Mouse (Mus musculus): ENCODE measurements around the gene Gsta4. TPM values are rescaled to one million over a fixed set of nuclear protein-coding genes. Genes with fewer than 3 reads are reported as not detected.

Gene Gsta4
- total and polyA plus RNA-seq, 2 experiments = 46.5 to 137 TPM

DNA sequence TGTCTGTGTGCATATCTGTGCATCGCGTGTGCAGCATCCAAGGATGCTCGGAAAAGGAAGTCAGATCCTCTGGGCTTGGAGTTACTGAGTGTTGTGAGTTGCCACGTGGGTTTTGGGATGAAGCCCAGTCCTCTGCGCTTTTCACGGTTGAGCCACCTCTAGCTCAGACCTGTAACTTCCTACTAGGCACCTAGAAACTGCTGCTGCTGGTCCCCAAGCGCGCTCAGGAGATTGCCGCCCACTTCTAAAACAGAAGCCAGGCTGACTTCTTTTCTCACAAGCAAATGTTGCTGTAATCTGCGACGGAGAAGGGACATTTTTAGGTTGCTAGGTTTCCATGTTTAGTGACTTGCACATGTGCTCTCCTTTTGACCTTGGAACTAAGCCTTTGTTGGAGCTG, 12.5 kb downstream of the Gsta4 start:
- peaks cover 3% of the 10 kb centered on the region; the same call in 1 of the 2 replicates for H3K4me1 ChIP-seq (ENCODE audit: control insufficient read depth, insufficient read depth, low read length)
- H3K79me2 ChIP-seq (ENCODE audit: control insufficient read depth, insufficient read depth, low read length) = no peaks in the 10 kb centered on the region; the same call in 1 of the 2 replicates
- H3K4me3 ChIP-seq (ENCODE audit: insufficient read depth, low read depth, low read length) = no peak overlapping the region
- DNase-seq (ENCODE audit: extremely low read depth, low read depth, low spot score) = no peak
- H3K9ac ChIP-seq (ENCODE audit: low read depth, low read length) = no peak overlapping the region
- WGBS = 80% methylated on average over 11 of the region's 11 CpGs
- H3K27ac ChIP-seq (replicated peaks; ENCODE audit: insufficient read depth, low read depth, low read length) = no peak overlapping the region
- H3K36me3 ChIP-seq (ENCODE audit: control insufficient read depth, insufficient read depth, low read length) = peaks cover 3% of the 10 kb centered on the region
- TF ChIP-seq CTCF (IDR thresholded peaks at IDR 0.05; ENCODE audit: low read depth, low read length) (no peak), POLR2A (IDR thresholded peaks at IDR 0.05; ENCODE audit: extremely low read depth, insufficient read depth, low read length) (no peak)
- H3K27me3 ChIP-seq (ENCODE audit: control insufficient read depth, insufficient read depth, low read length) = no peaks in the 10 kb centered on the region

DNA sequence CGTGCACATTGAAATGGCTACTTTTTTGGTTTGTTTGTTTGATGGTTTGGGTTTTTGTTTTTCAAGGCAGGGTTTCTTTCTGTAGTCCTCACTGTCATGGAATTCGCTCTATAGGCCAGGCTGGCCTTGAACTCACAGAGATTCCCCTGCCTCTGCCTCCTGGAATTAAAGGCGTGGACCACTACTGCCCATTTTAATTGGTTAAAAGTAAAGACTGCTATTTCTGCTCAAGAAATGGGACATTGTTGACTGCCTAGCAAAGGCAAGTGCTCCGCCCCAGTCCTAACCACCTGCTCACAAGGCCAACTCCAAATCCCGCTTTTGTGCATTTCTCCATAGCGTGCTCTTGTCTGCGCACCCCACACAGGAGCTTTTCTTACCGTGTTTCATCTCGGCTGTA, 15.2 kb downstream of the Gsta4 start:
- H3K27me3 ChIP-seq (ENCODE audit: control insufficient read depth, insufficient read depth, low read length) = no peaks in the 10 kb centered on the region
- no peak for DNase-seq (ENCODE audit: extremely low read depth, low read depth, low spot score)
- no peak overlapping the region for H3K4me3 ChIP-seq (ENCODE audit: insufficient read depth, low read depth, low read length)
- H3K27ac ChIP-seq (replicated peaks; ENCODE audit: insufficient read depth, low read depth, low read length) = no peak overlapping the region
- H3K79me2 ChIP-seq (ENCODE audit: control insufficient read depth, insufficient read depth, low read length) = no peaks in the 10 kb centered on the region; the same call in 1 of the 2 replicates
- TF ChIP-seq POLR2A (IDR thresholded peaks at IDR 0.05; ENCODE audit: extremely low read depth, insufficient read depth, low read length) = no peak
- TF ChIP-seq CTCF (IDR thresholded peaks at IDR 0.05; ENCODE audit: low read depth, low read length) = no peak
- 98% methylated on average over 9 of the region's 9 CpGs for WGBS
- peaks cover 1% of the 10 kb centered on the region; the same call in 1 of the 2 replicates for H3K4me1 ChIP-seq (ENCODE audit: control insufficient read depth, insufficient read depth, low read length)
- no peak overlapping the region for H3K9ac ChIP-seq (ENCODE audit: low read depth, low read length)
- H3K36me3 ChIP-seq (ENCODE audit: control insufficient read depth, insufficient read depth, low read length) = peaks cover 3% of the 10 kb centered on the region

DNA sequence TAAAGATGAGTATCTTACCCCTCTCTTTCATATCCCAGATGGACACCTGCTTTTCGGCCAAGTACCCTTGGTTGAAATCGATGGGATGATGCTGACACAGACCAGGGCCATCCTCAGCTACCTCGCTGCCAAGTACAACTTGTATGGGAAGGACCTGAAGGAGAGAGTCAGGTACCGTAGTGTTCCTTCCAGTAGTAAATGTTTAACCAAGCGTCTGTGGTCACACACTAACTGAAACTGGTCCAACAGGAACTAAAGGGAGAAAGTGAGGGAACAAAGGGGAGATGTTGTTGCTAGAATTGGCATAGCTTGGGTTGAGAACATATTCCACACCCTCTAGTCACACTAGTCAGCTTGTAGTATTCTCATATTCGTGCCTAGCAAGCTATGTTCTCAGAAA, 21.6 kb downstream of the Gsta4 start:
- Histone ChIP-seq H3K4me1 (ENCODE audit: control insufficient read depth, insufficient read depth, low read length) (peaks cover 4% of the 10 kb centered on the region; the same call in 1 of the 2 replicates), H3K9ac (ENCODE audit: low read depth, low read length) (no peak overlapping the region), H3K36me3 (ENCODE audit: control insufficient read depth, insufficient read depth, low read length) (peaks cover 12% of the 10 kb centered on the region), H3K4me3 (ENCODE audit: insufficient read depth, low read depth, low read length) (no peak overlapping the region), H3K27ac (replicated peaks; ENCODE audit: insufficient read depth, low read depth, low read length) (no peak overlapping the region), H3K79me2 (ENCODE audit: control insufficient read depth, insufficient read depth, low read length) (no peaks in the 10 kb centered on the region), H3K27me3 (ENCODE audit: control insufficient read depth, insufficient read depth, low read length) (no peaks in the 10 kb centered on the region)
- WGBS = 60% methylated on average over 6 of the region's 6 CpGs
- TF ChIP-seq POLR2A (IDR thresholded peaks at IDR 0.05; ENCODE audit: extremely low read depth, insufficient read depth, low read length) = no peak
- TF ChIP-seq CTCF (IDR thresholded peaks at IDR 0.05; ENCODE audit: low read depth, low read length) = no peak
- peak; percentile 75 for DNase-seq (ENCODE audit: extremely low read depth, low read depth, low spot score)

DNA sequence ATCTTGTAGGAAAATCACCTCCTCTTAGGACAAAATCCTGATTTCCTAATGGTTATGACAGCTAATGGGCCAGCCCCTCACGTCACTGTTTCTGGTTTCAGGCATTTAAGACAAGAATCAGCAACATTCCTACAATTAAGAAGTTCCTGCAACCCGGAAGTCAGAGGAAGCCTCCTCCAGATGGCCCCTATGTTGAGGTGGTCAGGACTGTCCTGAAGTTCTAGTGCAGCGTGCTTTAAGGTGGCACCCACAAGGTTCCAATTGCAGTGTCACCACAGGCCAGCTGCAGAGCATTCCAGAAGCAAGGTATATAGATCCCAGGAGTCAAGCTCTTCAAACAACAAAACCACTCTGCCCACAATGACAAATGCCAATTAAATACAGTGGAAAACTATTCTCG, 26.4 kb downstream of the Gsta4 start:
- no peak overlapping the region for H3K27ac ChIP-seq (replicated peaks; ENCODE audit: insufficient read depth, low read depth, low read length)
- H3K79me2 ChIP-seq (ENCODE audit: control insufficient read depth, insufficient read depth, low read length) = no peaks in the 10 kb centered on the region
- peaks cover 16% of the 10 kb centered on the region for H3K36me3 ChIP-seq (ENCODE audit: control insufficient read depth, insufficient read depth, low read length)
- TF ChIP-seq CTCF (IDR thresholded peaks at IDR 0.05; ENCODE audit: low read depth, low read length) (no peak), POLR2A (IDR thresholded peaks at IDR 0.05; ENCODE audit: extremely low read depth, insufficient read depth, low read length) (no peak)
- no peak overlapping the region for H3K9ac ChIP-seq (ENCODE audit: low read depth, low read length)
- peaks cover 7% of the 10 kb centered on the region; the same call in 1 of the 2 replicates for H3K4me1 ChIP-seq (ENCODE audit: control insufficient read depth, insufficient read depth, low read length)
- H3K27me3 ChIP-seq (ENCODE audit: control insufficient read depth, insufficient read depth, low read length) = no peaks in the 10 kb centered on the region
- no peak overlapping the region for H3K4me3 ChIP-seq (ENCODE audit: insufficient read depth, low read depth, low read length)
- DNase-seq (ENCODE audit: extremely low read depth, low read depth, low spot score) = no peak
- 75% methylated on average over 4 of the region's 4 CpGs for WGBS

DNA sequence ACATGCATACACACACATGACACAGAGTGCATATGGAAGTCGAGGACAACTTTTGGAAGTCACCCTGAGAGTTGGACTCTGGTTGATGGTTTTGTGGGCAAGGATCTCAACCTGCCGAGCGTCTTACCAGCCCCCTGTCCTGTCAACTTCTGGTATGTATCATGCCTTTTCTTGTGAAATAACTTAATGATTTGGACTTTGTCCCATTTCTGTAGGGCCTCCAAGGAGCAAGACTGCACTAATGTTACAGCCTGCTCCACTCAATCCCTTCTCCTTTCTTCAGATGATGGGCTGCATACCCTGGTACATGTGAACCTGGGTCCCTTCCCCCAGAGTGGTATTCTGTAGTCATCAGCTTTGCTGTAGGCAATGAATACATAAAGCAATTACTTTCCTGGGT, 27.5 kb downstream of the Gsta4 start:
- peaks cover 14% of the 10 kb centered on the region for H3K36me3 ChIP-seq (ENCODE audit: control insufficient read depth, insufficient read depth, low read length)
- TF ChIP-seq CTCF (IDR thresholded peaks at IDR 0.05; ENCODE audit: low read depth, low read length) (no peak), POLR2A (IDR thresholded peaks at IDR 0.05; ENCODE audit: extremely low read depth, insufficient read depth, low read length) (no peak)
- H3K4me3 ChIP-seq (ENCODE audit: insufficient read depth, low read depth, low read length) = no peak overlapping the region
- H3K4me1 ChIP-seq (ENCODE audit: control insufficient read depth, insufficient read depth, low read length) = peaks cover 3% of the 10 kb centered on the region; the same call in 1 of the 2 replicates
- no peak overlapping the region for H3K27ac ChIP-seq (replicated peaks; ENCODE audit: insufficient read depth, low read depth, low read length)
- H3K27me3 ChIP-seq (ENCODE audit: control insufficient read depth, insufficient read depth, low read length) = no peaks in the 10 kb centered on the region
- DNase-seq (ENCODE audit: extremely low read depth, low read depth, low spot score) = no peak
- H3K9ac ChIP-seq (ENCODE audit: low read depth, low read length) = no peak overlapping the region
- H3K79me2 ChIP-seq (ENCODE audit: control insufficient read depth, insufficient read depth, low read length) = no peaks in the 10 kb centered on the region
- 97% methylated on average over 3 of the region's 3 CpGs for WGBS

DNA sequence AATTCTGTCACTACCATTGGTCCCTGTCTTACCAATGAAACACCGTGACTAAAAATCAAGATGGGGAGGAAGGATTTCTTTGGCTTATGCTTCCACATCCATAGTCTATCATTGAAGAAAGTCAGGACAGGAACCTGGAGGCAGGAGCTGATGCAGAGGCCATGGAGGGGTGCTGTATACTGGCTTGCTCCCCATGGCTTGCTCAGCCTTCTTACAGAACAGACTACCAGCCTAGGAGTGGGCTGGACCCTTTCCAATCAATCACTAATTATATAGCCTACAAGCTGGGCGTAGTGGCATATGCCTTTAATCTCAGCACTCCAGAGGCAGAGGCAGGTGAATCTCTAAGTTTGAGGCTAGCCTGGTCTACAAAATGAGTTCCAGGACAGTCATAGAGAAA, 28.2 kb downstream of the Gsta4 start:
- no peaks in the 10 kb centered on the region for H3K27me3 ChIP-seq (ENCODE audit: control insufficient read depth, insufficient read depth, low read length)
- no peak overlapping the region for H3K4me3 ChIP-seq (ENCODE audit: insufficient read depth, low read depth, low read length)
- no peak for DNase-seq (ENCODE audit: extremely low read depth, low read depth, low spot score)
- TF ChIP-seq CTCF (IDR thresholded peaks at IDR 0.05; ENCODE audit: low read depth, low read length) (no peak), POLR2A (IDR thresholded peaks at IDR 0.05; ENCODE audit: extremely low read depth, insufficient read depth, low read length) (no peak)
- H3K9ac ChIP-seq (ENCODE audit: low read depth, low read length) = no peak overlapping the region
- WGBS = 98% methylated on average over 2 of the region's 2 CpGs
- H3K36me3 ChIP-seq (ENCODE audit: control insufficient read depth, insufficient read depth, low read length) = peaks cover 12% of the 10 kb centered on the region
- peaks cover 3% of the 10 kb centered on the region; the same call in 1 of the 2 replicates for H3K4me1 ChIP-seq (ENCODE audit: control insufficient read depth, insufficient read depth, low read length)
- H3K79me2 ChIP-seq (ENCODE audit: control insufficient read depth, insufficient read depth, low read length) = no peaks in the 10 kb centered on the region
- H3K27ac ChIP-seq (replicated peaks; ENCODE audit: insufficient read depth, low read depth, low read length) = no peak overlapping the region
